Mouse (Mus musculus): ENCODE data around the gene Ddx49.

The Ddx49 gene

DNA sequence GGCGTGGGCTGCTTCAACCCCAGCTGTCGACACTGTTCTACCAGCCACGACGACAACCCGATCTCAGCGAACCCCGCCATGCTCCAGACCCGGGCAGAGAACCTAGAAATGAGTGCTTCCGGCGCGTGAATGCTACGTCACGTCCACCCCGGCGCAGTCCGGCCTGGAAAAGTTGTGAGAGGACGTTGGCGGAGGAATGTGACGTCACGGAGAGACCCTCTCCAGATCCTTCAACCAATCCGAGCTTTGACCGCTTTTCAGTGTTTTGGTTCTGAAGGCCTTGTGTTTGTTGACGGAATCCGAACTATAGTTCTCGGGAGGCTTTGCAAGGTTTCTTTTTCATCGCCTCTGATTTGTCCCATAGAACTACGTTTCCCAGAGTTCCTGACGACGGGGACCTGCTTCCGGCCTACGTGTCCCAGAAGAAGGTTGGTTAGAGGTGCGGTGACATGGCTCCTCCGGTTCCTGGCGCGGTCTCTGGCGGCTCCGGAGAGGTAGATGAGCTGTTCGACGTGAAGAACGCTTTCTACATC is at the start of gene Ddx49, which contains the start of gene Cope:
Ddx49 (minus strand) TSS at position 132 of the 533 bp plus-strand sequence.
Cope (plus strand) TSS at position 161 of the 533 bp plus-strand sequence.
- in situ Hi-C loops (cut with MboI; ENCODE audit: low pct_unique_long_range_greater_than_20kb in 1 of 2, low sequenced_read_pairs in 2 of 2, unreplicated experiment in 1 of 2), result no loop called here

DNA sequence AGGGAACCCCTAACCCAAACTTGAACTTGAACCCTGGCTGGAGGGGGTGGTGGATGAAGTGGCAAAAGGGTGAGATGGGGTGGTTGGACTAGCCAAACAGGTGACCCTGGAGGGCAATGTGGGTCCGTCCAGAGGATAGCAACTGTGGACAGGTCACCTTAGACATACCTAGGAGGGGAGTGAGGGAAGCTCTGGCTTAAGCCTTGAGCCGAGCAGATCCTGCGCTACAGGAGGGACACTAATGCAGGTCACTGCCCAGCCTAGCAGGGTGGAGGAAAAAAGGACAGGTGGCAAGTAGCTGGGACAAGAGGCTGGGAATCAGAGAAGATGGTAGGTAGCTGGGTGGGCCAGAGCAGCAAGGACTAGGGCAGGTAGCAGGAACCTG is 49.7 kb upstream of the Ddx49 start:
- in situ Hi-C loops (cut with MboI; ENCODE audit: low pct_unique_long_range_greater_than_20kb in 1 of 2, low sequenced_read_pairs in 2 of 2, unreplicated experiment in 1 of 2), result no loop called here

DNA sequence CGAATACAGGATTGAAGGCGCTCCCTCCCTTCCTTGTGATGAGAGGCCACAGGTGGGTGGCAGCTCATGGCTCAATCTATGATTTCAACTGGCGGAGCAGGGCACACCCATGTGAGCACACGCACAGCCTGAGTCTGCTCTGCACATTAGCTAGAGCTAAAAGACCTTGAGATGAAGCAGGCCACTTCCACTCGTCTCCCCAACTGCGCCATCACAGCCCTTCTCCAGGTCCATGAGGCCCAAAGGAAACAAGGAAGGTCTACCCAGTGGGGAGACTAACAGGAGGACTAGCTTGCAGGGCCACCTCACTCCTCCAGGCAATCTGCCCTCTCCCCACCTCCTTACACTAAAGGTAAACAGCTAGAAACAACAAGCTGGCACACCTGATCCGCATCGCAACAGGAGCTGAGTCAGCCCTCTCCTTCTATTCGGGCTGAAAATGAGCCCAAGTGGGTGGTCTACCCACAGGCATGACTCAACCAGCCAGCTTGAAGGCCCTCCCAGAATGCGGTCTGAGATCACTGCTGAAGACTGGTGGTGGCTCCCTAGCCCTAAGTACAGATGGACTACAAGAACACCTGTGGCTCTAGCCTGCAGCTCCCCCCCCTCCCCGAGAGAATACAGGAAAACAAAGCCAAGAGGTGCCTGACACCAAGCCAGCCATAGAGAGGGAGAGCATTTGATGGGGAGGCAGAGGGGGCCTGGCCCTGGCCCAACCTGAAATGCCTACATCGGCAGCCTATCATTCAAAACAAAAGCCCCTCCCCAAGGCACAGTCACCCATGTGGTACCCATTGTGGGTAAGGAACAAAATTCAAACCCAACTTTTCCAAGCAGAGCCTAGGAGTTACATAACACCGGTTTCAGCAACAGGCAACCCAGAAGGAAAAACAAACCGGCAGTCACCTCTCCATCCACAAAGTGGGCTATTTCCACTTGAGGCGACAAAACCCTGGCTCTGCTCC is 49.0 kb upstream of the Ddx49 start:
- in situ Hi-C loops (cut with MboI; ENCODE audit: low pct_unique_long_range_greater_than_20kb in 1 of 2, low sequenced_read_pairs in 2 of 2, unreplicated experiment in 1 of 2), result no loop called here

DNA sequence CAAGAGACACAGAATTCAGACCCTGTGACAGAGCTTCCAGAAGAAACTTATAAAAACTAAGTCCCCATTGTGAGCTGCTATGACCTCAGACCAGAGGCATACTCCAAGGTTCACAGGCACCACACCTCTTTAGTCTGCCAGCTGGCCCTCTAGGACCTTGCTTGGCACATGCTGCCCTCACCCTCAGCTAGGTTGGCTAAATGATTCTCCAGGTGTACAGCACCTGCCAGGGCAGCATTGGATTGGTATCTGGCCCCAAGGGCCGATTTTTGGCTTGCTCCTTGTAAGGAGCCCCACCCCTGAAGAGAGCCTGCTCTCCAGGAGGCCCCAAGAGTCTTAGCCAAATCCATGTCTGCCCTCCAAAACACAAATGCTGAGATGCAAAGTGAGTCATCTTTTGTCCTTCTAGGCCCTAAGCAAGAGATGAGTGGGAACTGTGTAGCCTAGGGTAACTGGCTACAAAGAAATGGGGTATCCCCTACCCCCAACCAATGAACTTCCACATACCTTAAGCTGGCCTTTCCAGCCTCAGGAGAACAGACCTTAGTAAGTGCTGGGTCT is 45.7 kb upstream of the Ddx49 start:
- in situ Hi-C loops (cut with MboI; ENCODE audit: low pct_unique_long_range_greater_than_20kb in 1 of 2, low sequenced_read_pairs in 2 of 2, unreplicated experiment in 1 of 2), result no loop called here

DNA sequence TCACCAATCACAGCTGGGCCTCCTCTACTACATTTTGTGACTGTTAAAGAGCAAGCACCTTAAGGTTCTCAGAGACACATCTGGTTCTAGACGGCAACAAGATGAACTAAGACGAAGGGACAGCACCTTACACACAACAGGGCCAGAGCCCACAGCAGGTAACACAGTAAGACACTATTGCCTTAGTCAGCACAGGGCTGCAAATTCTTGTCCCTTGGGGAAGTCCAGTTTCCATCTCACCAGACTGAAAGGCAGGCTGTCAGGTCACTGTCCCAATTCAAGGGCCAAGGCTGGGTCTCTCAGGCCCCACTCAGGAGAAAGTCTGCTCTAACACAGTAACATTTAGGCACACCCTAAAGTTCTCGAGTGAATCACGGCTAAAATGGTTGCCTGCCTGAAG is 45.2 kb upstream of the Ddx49 start:
- in situ Hi-C loops (cut with MboI; ENCODE audit: low pct_unique_long_range_greater_than_20kb in 1 of 2, low sequenced_read_pairs in 2 of 2, unreplicated experiment in 1 of 2), result no loop called here

DNA sequence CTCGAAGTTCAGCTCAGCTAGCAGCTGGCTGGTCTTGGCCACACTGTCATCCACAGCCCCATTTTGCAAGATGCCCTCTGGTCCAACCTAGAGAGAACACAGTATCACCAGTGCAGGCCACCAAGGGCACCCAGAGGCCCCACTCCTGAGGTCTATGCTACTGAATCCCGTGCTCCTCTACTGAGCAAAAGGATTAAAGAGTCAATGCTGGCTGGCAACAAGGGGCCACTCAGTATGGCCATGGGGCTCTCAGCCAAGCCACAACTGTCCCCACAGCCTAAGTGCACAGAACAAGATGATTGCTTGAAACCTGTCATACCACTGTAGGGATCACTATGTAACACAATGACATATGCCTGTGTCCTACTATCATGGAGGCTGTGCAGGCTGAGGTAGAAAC is 42.0 kb upstream of the Ddx49 start:
- in situ Hi-C loops (cut with MboI; ENCODE audit: low pct_unique_long_range_greater_than_20kb in 1 of 2, low sequenced_read_pairs in 2 of 2, unreplicated experiment in 1 of 2), result no loop called here

DNA sequence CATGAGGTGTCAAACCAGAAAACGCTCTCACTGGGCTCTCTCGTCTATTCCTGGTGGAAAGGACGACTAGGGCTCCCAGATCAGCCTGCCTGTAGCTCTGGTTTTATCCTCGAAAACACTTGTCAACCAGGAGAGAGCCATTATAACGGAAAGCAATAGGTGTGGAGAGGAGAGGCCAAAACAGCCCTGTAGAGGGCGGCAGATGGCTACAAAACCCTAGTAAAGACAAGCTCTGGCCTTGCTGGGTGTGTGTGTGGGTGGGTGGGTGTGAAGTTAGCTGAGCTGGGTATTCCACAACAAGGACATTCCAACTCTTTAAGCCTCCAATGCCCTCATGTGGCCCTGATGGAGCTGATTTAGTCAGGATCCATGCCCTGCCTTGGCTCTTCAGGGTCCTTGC is 41.4 kb upstream of the Ddx49 start:
- in situ Hi-C loops (cut with MboI; ENCODE audit: low pct_unique_long_range_greater_than_20kb in 1 of 2, low sequenced_read_pairs in 2 of 2, unreplicated experiment in 1 of 2), result no loop called here

DNA sequence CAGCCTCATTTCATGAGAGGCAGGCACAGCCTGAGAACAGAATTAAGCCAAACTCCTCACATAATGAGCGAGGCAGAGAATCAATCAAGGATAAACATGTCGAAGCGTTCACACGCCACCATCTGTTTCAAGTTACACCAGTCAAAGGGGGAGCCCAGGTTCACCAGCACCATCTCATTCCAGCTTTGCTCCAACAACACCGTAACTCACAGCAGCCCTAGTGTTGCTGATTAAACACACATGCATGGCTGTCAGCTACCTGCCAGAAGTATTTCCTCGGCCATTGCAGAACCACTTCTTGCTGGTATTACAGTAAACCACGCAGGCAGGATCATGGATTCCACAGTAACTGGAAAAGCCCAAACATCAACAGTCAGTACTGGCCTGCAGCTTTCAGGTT is 40.8 kb upstream of the Ddx49 start:
- in situ Hi-C loops (cut with MboI; ENCODE audit: low pct_unique_long_range_greater_than_20kb in 1 of 2, low sequenced_read_pairs in 2 of 2, unreplicated experiment in 1 of 2), result no loop called here

DNA sequence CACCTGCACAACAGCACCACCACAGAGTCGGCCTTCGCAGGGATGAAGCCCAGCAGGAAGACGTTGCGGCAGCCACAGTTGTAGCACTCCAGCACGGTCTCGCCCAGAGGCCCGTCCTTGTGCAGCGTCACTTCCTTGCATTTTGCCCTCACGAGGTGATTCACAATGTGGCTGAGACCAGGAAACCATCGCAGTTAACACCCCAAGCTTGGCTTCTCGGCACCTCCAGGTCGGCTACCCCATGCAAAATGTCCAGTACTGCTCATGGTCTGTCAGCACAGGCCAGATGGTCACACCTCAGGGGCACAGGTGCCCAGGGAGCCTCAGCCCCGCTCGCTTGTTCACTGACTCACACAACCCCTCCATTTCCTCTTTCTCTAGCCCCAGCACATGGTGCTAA is 39.7 kb upstream of the Ddx49 start:
- in situ Hi-C loops (cut with MboI; ENCODE audit: low pct_unique_long_range_greater_than_20kb in 1 of 2, low sequenced_read_pairs in 2 of 2, unreplicated experiment in 1 of 2), result no loop called here

DNA sequence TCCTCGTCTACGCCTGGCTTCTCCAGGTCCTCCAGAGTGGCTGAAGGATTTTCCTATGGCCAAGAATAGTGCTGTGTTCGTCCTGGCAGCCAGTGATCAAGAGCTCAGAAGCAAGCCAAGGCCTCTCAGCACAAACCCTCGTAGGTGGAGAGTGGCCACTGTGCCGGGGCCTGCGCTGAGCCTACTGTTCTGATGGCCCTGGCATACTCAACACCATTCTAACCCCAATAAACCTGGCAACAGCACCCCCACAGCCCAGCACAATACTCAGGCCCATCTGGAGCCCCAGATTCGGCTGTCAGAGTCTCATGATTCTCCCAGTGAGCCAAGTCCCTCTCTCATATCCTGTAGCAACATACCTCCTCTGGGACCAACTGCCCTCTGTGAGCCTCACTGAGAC is 38.4 kb upstream of the Ddx49 start:
- in situ Hi-C loops (cut with MboI; ENCODE audit: low pct_unique_long_range_greater_than_20kb in 1 of 2, low sequenced_read_pairs in 2 of 2, unreplicated experiment in 1 of 2), result no loop called here

DNA sequence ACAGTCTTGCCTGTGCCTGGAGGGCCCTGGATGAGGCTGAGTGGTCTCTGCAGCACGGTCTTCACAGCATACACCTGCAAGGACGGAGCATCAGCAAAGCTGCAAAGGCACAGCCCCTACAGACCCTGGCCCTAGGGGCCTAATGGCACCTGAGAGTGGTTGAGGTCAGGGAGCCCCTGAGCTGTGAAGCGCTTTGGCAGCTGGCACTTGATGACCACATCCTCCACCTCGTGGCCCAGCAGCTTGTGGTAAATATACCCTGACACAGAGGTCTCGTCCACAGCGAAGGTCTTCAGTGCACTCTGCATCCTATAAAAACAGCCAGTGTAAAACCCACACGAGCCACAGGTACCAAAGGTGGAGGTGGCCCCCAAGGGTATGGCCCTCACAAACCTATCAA is 36.6 kb upstream of the Ddx49 start:
- in situ Hi-C loops (cut with MboI; ENCODE audit: low pct_unique_long_range_greater_than_20kb in 1 of 2, low sequenced_read_pairs in 2 of 2, unreplicated experiment in 1 of 2), result no loop called here

DNA sequence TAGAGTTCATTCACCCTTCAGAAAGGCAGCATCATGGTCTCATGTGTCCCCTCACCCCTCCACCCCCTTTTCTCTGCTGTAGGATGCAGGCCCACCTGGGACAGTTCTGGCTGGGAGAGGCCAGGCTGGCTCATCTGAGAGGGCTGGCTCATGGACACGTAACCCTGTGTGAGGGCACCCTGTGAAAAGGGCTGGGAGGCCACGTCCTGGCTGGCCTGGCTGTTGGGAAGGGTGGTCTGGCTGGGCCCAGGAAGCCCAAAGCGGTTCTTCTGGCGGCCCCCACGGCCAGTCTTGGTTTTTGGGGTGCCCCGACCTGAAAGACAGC is 30.6 kb upstream of the Ddx49 start:
- in situ Hi-C loops (cut with MboI; ENCODE audit: low pct_unique_long_range_greater_than_20kb in 1 of 2, low sequenced_read_pairs in 2 of 2, unreplicated experiment in 1 of 2), result no loop called here

DNA sequence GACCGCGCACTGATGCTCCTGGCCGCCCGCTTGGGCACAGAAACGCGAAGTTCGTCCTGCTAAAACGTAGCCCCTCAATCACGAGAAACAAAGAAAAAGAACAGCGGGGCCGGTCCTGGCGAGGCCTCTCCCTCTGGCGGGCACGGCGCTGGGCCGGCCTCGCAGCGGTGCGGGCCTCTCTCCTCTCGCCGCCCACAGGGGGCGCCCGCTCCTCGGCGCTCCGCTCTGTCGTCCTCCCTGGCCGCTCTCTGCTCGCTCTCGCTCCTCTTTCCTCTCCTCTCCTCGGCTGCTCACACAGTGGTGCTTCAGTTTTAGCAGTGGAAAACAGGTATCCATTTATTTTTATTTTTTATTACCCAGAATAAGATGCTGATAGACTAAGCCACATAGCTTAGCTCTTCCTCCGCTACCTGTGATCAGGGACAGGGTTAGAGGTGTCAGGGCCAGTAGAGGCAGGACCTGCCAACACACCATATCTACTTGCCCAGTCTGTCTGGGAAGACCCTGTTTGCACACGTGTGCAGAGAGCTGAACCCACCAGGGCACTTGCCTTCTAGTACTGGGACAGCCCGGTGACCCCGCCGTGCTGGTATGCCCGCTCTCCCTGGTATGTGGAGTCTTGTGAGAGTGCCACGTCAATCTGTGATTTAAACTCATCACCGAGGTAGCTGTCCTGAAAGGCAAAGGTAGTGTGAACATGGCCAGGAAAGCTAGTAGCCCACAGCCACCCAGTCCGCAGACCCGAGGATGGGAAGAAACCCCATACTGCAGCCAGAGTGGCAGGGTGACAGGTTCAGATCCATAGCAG is 30.0 kb upstream of the Ddx49 start:
- in situ Hi-C loops (cut with MboI; ENCODE audit: low pct_unique_long_range_greater_than_20kb in 1 of 2, low sequenced_read_pairs in 2 of 2, unreplicated experiment in 1 of 2), result no loop called here

DNA sequence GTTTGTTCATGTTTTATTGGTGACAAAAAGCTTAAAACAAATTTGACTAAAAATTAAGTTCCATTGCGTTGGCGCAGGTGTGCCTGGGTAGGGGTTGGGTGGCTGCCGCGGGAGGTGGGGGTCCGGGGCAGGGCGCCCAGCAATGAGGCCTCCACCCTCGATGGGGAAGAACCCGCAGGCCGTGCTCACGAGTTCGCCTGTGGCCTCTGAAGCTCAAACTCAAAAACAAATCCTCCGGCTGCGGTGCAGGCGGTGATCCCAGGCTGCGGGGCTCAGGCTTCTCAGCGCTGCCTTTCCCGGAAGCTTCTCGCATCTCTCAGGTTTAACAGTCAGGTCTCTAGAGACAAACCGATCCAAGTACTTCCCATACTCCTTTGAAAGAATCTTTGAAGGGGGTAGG is 29.2 kb upstream of the Ddx49 start:
- in situ Hi-C loops (cut with MboI; ENCODE audit: low pct_unique_long_range_greater_than_20kb in 1 of 2, low sequenced_read_pairs in 2 of 2, unreplicated experiment in 1 of 2), result no loop called here

DNA sequence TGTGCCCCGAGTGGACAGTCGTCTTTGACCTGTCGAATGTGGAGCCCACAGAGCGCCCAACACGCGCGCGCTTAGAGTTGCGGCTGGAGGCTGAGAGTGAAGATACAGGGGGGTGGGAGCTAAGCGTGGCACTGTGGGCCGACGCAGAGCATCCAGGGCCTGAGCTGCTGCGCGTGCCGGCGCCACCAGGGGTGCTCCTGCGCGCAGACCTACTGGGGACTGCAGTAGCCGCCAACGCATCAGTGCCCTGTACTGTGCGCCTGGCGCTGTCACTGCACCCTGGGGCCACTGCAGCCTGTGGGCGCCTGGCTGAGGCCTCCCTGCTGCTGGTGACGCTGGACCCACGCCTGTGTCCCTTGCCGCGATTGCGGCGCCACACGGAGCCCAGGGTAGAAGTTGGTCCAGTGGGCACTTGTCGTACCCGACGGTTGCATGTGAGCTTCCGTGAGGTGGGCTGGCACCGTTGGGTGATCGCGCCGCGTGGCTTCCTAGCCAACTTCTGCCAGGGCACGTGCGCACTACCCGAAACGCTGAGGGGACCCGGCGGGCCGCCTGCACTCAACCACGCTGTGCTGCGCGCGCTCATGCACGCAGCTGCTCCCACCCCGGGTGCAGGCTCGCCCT is 28.6 kb upstream of the Ddx49 start:
- in situ Hi-C loops (cut with MboI; ENCODE audit: low pct_unique_long_range_greater_than_20kb in 1 of 2, low sequenced_read_pairs in 2 of 2, unreplicated experiment in 1 of 2), result no loop called here

DNA sequence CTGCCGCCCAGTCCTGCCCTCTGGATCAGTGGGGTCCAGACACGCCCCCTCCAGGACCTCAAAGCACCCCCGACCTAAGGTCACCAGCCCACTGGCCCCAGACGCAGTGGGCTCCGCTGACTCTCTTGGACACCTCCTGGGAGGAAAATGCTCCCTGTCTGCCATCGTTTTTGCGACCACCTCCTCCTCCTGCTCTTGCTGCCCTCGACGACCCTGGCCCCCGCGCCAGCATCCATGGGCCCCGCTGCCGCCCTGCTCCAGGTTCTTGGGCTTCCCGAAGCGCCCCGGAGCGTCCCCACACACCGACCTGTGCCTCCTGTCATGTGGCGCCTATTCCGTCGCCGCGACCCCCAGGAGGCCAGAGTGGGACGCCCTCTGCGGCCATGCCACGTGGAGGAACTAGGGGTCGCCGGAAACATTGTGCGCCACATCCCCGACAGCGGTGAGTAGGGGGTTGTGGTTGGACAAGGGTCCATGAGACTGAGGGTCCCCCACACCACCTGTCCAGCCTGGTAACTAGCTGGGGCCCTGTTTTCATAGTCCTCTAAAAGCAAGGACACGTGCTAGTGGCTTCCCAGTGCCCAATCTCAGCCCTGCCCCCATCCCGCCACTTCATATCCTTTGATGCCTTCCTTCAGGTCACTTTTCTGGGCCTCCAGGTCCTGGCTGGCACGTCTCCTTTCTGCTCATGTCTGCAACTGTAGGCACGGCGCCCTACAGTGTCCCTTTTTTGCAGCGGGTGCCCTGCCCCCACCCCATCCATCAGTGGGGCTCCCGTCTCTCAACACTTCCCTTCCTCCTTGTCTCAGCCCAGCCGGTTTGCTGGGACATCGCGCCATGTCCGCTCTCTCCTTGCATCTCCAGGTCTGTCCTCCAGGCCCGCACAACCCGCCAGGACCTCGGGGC is 27.8 kb upstream of the Ddx49 start:
- in situ Hi-C loops (cut with MboI; ENCODE audit: low pct_unique_long_range_greater_than_20kb in 1 of 2, low sequenced_read_pairs in 2 of 2, unreplicated experiment in 1 of 2), result no loop called here

DNA sequence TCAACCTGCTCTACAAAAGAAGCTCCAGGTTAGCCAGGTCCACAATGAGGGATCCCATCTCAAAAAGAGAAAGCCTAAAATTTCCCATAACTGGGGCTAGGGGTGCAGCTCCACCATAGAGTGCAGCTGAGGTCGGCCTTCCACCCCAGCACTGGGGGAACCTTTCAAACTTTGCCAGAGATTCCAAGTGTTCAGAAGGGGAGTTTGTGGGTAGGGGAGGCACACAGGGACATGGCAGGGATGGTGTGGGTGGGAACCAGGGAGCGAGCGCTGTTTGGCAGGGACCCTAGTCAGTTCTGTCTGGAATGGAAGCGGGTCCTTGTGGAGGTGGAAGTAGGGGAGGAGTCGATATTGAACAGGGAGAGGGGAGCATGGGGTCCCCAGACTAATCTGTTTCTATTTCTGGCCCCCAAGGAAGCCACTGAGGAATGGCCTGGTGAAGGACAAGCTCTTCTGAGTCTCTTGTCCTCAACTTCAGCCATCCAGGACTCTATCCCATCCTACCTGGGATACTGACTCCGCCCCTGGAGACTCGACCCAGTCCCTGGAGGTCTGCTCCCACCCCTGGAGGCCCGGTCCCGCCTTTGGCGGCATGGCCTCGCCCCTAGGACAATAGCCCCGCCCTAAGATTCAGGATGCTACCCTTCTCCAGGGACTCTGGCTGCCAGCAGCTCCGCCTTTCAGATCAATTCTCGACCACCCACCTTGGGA is 27.0 kb upstream of the Ddx49 start, which contains the start of gene Gdf1:
Gdf1 (plus strand) TSS at position 694 of the 711 bp plus-strand sequence.
- in situ Hi-C loops (cut with MboI; ENCODE audit: low pct_unique_long_range_greater_than_20kb in 1 of 2, low sequenced_read_pairs in 2 of 2, unreplicated experiment in 1 of 2), result no loop called here

All from mouse embryonic stem cell (cell line).